Mouse (Mus musculus) activated CD4-positive, CD25-positive, alpha-beta regulatory T cell, adult 4 months (primary cell): ENCODE data around the gene Cyp51. TPM values are rescaled to one million over a fixed set of nuclear protein-coding genes. Genes with fewer than 3 reads are reported as not detected.
"Not testable (repeated sequence)": the region's sequence is repeated elsewhere in the genome, so short reads cannot be mapped to it uniquely, and the experiment has no call there.

Experiments
- ATAC-seq: one replicate; pipeline ENCODE4 v1.8.0; 2017
- polyA plus RNA-seq, 2 experiments: library from polyadenylated mRNA; unstranded; fragments of 100-300 nt; shearing (Covaris generic); gene quantifications; one replicate each; pipeline ENCODE4 v1.2.1; 2017

Gene Cyp51
- 10 to 100 TPM; 53.7 TPM for polyA plus RNA-seq

- peak; percentile 92 for ATAC-seq
Measured at GRCm38 (mm10) chr5:4104341-4105040, at the start of gene Cyp51. Gene Cyp51 (minus strand): TSS chr5:4104746.

GRCm38 (mm10) chr5:4112570-4113098 is 8.1 kb upstream of the Cyp51 start:
- no peak for ATAC-seq

- not testable (repeated sequence) for ATAC-seq
Measured at GRCm38 (mm10) chr5:4107056-4107455, 2.5 kb upstream of the Cyp51 start.

- ATAC-seq = no peak
Measured at GRCm38 (mm10) chr5:4105651-4106186, 1.2 kb upstream of the Cyp51 start.

GRCm38 (mm10) chr5:4103626-4104340 is 763 bp downstream of the Cyp51 start:
- ATAC-seq = no peak

GRCm38 (mm10) chr5:4101770-4102169 is 2.8 kb downstream of the Cyp51 start:
- ATAC-seq = no peak

- no peak for ATAC-seq
Measured at GRCm38 (mm10) chr5:4101031-4101430, 3.5 kb downstream of the Cyp51 start.

- ATAC-seq = no peak
Measured at GRCm38 (mm10) chr5:4094471-4094870, 10.1 kb downstream of the Cyp51 start.

- ATAC-seq = no peak
Measured at GRCm38 (mm10) chr5:4088190-4088589, 16.4 kb downstream of the Cyp51 start.

GRCm38 (mm10) chr5:4086309-4086708 is 18.2 kb downstream of the Cyp51 start:
- ATAC-seq = no peak

- no peak for ATAC-seq
Measured at GRCm38 (mm10) chr5:4084948-4085347, 19.6 kb downstream of the Cyp51 start.

GRCm38 (mm10) chr5:4081513-4081912 is 23.0 kb downstream of the Cyp51 start:
- no peak for ATAC-seq

- no peak for ATAC-seq
Measured at GRCm38 (mm10) chr5:4080861-4081260, 23.7 kb downstream of the Cyp51 start.

- no peak for ATAC-seq
Measured at GRCm38 (mm10) chr5:4079086-4079485, 25.5 kb downstream of the Cyp51 start.

- no peak for ATAC-seq
Measured at GRCm38 (mm10) chr5:4067203-4067602, 37.3 kb downstream of the Cyp51 start.

GRCm38 (mm10) chr5:4066476-4067115 is 38.0 kb downstream of the Cyp51 start:
- ATAC-seq = no peak

GRCm38 (mm10) chr5:4060313-4060712 is 44.2 kb downstream of the Cyp51 start:
- ATAC-seq = no peak

GRCm38 (mm10) chr5:4040922-4041321 is 63.6 kb downstream of the Cyp51 start:
- ATAC-seq = no peak

- no peak for ATAC-seq
Measured at GRCm38 (mm10) chr5:4040372-4040771, 64.2 kb downstream of the Cyp51 start.

- no peak for ATAC-seq
Measured at GRCm38 (mm10) chr5:4039351-4039750, 65.2 kb downstream of the Cyp51 start.

- no peak for ATAC-seq
Measured at GRCm38 (mm10) chr5:4036686-4037085, 67.9 kb downstream of the Cyp51 start.

GRCm38 (mm10) chr5:4031846-4032245 is 72.7 kb downstream of the Cyp51 start:
- ATAC-seq = no peak
